Mouse (Mus musculus) liver, postnatal 0 days (tissue): ENCODE data around the gene Ssr2.

Source experiments
- CTCF ChIP-seq: sonication (generic); IDR thresholded peaks from 2 replicates; pipeline ENCODE4 v1.5.1; 2016; ENCODE audit warnings: antibody characterized with exemption, low read depth
- EP300 ChIP-seq: IDR thresholded peaks from 2 replicates; pipeline ENCODE4 v1.6.1; 2016; ENCODE audit warnings: antibody characterized with exemption, low read depth, mild to moderate bottlenecking

- TF ChIP-seq CTCF (no peak), EP300 (no peak)
Measured at GRCm38 (mm10) chr3:88579454-88580117, 3.9 kb downstream of the Ssr2 start.
